Mouse (Mus musculus) layer of hippocampus, adult 9-10 months (tissue): ENCODE data around the gene Acot3.
"Not testable (repeated sequence)": the region's sequence is repeated elsewhere in the genome, so short reads cannot be mapped to it uniquely, and the experiment has no call there.

Experiments used
- DNase-seq: peaks from one replicate; pipeline ENCODE4 v3.0.0; 2022; ENCODE audit warnings: low spot score

The Acot3 gene

DNA sequence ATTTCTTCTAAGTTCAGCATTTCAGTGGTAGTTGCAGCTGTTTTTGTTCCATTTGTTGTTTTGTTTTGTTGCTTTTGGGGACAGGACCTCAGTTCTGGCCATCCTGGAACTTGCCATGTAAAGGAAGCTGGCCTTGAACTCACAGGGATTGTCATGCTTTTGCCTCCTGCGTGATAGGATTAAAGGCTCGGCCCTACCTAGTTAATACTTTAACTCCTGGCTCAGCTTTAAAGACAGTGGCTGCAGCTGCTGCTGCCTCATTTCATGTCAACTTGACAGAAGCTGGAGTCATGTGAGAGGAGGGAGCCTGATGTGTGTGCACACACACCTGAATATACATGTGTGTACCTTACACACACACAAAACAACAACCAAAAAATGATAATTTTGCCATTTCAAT, 7.9 kb upstream of the Acot3 start:
- DNase-seq: no peak

DNA sequence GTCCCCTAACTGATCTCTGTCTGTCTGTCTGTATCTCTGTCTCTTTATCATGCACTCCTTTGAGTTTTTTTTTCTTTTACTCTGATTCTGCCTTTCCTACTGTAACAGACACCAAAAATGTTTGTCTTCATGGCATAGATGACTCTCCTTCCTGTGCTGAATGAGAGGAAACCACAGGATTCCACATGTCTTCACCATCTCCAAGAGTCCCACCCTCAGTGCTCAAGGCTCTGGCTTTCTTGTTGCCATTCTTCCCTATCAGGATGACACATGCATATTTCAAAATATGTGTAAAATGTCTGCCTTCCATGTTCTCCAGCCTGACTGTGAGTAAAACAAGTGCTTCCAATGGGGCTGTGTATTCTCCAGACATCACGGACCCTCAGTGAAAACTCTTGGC, 5.0 kb upstream of the Acot3 start:
- no peak for DNase-seq

DNA sequence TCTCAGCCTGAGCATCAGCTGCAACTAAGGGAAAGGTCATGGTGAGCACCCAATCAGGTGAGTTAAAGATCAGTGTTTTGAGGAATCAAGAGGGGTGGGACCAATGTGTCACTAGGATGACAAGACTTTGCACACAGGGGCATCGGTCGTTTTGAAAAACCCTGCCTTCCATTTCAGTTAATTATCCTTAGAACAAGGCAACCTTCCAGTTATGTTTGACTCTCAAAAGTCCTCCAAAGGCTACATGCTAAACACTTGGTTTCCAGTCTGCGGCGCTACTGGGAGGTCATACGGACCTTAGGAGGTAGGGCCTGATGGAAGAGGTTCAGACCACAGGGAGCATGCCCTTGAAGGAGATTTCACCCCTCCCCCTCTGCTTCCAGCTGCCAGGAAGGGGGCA, 1.2 kb upstream of the Acot3 start:
- not testable (repeated sequence) for DNase-seq

DNA sequence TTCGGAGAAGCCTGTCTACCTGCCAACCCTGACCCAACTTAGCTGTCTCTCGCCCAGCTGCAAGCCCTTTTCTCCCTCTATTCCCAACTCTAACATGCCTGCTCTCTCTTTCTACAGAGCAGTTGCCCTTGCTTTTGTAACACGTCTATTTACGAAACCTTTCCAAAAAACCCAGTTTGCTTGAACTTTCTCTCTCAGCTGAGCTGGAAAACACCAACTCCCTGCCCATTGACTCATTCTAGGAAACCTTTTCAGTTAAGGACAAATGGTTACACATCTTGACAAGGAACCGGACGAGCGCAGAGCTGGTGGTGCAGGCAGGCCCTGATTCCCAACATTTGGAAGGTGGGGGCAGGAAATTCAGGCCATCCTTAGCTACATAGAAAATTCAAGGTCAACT, 665 bp downstream of the Acot3 start:
- DNase-seq: no peak

DNA sequence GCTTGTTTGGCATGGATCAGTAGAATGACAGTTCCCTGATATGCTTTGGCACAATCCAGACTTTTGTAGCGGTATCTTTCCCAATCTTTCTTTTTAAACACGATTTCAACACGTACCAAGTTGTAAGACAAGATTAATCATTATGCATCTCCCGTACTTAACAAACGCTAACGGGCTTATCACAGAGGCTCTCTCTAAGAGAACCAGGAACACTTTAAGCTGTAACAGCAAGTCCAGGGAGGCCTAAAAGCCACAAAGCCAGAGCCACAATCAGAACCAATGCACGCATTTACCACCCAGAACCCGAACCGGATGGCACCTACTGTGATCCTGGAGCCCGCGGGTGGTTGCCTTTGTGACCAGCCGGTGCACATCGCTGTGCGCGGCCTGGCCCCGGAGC, 1.2 kb downstream of the Acot3 start:
- no peak for DNase-seq

DNA sequence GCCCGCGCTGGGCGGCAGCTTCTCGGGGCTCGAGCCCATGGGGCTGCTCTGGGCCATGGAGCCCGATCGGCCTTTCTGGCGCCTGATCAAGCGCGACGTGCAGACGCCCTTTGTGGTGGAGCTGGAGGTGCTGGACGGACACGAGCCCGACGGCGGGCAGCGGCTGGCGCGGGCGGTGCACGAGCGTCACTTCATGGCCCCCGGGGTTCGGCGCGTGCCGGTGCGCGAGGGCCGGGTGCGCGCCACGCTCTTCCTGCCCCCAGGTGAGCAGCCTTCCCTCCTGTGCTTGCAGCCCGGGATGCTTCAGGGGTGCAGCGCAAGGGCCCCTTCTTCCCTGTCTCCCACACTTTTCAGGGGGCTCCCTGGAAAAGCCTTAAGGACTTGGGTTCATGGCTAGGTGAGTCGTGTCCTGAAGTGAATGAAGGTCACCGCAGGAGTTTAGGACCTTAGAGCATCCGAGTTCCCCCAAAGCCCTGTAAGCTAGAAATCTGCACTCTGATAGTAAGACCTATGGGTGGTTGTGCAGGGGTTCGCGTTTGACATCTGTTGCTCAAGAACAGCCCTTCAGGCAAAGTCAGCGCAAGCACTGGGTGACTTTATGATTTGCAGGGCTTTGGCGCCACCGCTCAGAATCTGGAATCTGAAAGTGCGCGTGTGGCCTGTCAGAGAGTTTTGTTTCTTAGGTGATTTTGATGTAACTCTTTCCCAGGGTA, 1.9 kb downstream of the Acot3 start:
- DNase-seq: no peak

DNA sequence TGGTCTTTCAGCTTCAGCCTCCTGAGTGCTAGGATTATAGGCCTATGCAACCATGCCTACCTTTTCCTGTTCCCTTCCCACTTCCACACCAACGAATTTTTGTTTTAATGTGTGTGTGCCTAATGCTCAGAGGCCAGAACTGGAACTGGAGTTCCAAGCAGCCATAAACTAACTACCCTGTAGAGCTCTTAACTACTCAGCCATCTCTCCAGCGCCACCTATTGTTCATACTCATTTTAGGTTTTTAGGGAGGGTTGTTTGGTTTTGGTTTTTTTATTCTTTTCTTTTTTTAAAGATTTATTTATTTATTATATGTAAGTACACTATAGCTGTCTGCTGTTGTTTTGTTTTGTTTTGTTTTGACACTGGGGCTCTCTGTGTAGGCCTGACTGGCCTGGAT, 9.0 kb downstream of the Acot3 start:
- DNase-seq: peak; percentile 26

DNA sequence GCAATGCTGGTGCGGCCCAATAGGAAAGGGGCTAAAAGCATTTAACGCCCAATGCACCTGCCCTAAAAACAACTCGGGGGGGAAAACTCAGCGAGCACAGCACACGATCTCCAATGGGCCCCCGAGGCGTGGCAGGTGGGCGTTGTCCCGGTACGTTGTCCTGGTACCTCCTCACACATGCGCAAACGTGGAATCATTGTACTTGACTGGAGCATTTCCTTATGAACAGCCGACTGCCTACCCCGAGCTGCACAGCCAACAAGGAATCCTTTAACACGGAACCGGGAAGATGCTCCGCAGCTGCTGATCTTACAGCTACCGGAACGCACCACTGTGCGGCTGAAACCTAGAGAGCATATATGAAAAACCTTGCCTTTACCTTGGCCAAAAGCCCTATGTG, 10.4 kb downstream of the Acot3 start:
- no peak for DNase-seq

DNA sequence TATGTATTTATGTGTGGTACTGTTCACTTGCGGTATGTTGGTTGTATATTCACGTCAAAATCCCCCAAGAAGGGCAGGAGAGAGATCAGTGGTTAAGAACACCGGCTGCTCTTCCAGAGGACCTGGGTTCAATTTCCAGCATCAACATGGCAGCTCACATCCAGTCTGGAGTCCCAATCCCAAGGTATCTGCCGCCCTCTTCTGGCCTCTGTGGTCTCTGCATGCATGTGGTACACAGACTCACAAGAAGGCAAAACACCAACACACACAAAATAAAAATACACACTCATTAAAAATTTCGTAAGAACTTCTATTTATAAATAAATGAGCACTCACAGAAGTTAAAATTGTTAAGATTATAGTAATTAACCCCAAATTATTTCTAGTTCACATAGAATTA, 11.3 kb downstream of the Acot3 start:
- DNase-seq: no peak

DNA sequence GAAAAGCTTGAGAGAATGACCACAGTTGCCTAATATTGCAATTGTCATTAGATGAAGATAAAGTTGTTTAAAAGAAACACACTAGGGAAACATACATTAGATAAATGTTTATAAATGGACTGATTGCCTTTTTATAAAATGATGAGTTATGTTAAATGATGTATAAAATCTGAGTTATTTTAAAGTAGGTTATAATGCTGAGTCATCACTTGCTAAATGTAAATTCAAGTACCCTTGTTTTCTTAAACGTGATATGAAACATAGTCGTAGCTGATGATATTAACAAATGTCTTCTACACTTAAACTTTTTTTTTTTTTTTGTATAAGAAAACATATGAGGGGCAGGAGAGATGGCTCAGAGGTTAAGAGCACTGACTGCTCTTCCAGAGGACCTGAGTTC, 11.9 kb downstream of the Acot3 start:
- no peak for DNase-seq

DNA sequence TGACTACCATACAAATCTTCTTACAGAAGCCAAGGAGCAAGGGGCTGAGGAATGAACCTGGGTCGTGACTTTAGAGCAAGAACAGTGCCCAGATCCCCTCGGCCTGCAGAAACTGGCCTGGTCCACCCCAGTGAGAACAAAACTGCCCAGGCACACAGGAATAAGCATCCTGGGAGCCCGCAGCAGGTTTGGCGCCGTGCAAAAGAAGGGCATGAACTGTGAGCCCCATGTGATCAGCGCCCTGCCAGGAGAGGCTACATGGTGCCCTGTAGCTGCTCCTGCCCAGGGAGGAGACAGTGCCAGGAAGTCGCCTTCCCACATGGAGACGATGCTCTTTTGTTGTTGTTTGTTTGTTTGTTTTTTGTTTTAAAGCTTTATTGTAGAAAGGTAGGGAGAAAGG, 12.7 kb downstream of the Acot3 start:
- no peak for DNase-seq

DNA sequence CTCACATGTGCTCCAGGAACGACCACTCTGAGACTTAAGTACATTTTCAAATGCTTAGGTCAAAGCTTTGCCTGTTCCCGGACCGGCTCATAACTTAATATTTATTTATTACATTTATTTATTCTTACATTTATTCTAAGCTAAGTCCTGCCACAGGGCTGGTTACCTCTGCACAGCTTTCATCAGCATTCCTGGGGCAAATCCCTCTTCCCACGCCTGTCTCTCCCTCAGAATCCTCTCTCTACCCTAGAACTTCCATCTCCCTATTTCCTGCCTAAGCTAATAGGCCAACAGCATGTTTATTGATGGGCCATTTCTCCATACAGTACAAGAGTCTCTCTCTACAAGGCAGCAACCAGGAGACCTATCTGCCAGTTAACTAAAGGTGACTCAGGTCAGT, 15.8 kb downstream of the Acot3 start:
- no peak for DNase-seq

DNA sequence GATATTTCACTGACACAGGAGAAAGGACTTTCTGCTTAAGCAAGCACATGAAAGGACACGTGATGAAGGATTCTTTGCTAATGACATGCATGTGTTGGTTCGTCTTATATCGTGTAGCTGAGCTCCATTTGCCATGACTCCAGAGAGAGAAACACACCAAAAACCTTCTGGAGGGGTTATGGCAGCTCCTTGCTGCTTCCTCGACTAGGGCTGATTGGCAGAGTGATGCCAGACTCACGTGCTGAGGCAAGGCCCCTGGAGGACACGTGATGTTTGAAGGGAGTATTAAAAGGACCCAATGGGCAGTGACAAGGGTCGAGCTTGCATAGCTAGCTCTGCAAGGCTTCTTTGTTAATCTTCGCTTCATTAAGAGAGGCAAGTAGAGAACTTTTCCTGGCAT, 16.4 kb downstream of the Acot3 start:
- DNase-seq: no peak

DNA sequence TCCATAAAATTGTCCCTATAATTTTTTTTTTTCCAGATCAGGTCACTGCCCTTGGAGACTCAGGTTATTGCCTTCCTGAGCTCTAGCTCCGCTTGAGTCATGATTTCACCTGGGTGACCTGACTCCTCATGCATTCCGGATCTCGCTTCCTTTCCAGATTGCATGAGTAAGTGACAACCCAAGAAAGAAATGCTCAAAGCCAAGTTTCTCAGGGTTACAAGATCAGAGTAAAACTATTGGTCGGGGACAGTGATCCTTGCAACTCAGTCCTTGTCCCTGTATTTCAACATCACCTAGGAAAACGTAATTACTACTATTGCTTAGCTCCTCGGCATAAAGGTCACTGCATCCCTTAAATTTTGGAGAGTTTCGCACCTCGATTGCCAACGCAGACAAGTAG, 17.0 kb downstream of the Acot3 start, which contains the start of gene Acot5:
TSS of gene Acot5 (plus strand) at position 340 of the 400 bp plus-strand sequence.
- no peak for DNase-seq

DNA sequence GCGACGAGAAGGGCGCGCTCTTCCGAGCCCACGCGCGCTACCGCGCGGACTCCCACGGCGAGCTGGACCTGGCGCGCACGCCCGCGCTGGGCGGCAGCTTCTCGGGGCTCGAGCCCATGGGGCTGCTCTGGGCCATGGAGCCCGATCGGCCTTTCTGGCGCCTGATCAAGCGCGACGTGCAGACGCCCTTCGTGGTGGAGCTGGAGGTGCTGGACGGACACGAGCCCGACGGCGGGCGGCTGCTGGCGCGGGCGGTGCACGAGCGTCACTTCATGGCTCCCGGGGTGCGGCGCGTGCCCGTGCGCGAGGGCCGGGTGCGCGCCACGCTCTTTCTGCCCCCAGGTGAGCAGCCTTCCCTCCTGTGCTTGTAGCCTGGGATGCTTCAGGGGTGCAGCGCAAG, 17.6 kb downstream of the Acot3 start:
- not testable (repeated sequence) for DNase-seq

DNA sequence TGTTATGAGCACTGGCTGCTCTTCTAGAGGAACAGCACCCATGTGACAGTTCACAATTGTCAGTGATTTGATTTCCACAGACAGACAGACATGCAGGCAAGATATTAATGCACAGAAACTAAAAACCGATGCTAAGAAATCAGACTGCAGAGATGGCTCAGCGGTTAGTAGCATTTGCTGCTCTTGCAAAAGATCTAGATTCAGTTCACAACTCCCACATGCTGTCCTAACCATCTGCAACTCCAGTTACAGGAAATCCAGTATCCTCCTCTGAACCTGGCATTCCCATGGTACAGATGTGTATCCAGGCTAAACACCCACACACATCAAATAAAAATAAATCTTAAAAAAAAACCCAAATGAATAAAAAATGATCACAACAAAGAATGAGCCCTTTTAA, 19.8 kb downstream of the Acot3 start:
- peak; percentile 38 for DNase-seq

DNA sequence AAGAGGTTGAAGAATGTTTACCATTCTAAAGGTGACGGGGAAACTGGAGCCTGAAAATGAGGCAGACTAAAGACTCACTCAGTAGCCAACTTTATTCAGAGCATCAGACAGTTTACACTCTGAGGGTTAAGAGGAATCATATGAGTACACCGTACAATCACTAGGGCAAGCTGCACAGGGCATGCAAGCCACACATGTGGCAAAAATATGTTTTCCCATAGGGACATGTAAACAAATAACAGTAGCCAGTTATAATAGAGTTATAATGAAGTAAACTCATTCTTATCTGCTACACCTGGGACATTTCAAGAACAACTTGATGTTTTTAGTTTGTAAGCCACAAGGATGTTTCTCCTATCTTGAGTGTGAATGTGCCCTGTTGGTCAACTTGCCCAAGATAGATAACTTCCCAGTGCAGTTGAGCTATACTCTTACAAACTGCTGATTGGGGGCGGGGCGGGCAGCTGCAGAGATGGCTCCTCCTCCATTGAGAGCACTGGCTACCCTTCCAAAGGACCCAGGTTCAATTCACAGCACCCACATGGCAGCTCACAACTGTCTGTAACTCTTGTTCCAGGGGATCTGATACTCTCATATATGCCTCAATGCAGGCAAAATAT, 25.5 kb downstream of the Acot3 start:
- DNase-seq: no peak

DNA sequence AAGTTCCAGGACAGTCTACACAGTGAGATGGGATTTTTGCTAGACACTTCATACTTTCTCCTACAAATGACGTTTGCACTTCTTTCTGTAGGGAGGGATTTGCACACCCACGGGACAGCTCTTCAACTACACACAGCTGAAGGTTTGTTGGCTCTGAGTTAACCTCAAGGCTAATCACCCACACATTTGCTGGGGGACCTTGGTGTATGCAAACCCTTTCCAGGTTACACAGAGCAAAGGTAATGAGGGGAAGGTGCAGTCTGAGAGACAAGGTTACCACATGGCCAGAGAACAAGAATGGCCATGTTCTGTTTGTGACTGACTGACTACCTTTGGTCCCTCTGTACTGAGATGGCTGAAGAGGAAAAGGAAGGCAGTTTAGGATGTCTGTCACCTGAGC, 31.9 kb downstream of the Acot3 start:
- no peak for DNase-seq

DNA sequence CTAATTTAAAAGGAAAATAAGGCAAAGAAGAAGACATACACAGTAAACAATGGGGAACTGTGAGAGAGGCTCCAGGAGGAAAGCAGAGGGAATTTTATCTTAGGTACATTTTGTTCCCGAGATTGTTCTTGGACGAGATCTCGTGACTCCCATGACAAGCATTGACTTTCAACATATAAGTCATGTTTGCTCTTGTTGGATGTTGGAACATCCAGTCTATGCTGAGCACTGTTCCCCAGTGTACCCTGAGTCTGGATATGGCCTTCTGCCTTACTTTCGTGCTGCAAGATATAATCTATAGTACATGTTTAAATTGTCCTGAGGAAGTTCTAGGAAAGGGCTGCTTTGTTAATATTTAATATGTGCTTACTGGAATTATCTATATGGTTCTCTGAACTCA, 32.6 kb downstream of the Acot3 start:
- DNase-seq: no peak

DNA sequence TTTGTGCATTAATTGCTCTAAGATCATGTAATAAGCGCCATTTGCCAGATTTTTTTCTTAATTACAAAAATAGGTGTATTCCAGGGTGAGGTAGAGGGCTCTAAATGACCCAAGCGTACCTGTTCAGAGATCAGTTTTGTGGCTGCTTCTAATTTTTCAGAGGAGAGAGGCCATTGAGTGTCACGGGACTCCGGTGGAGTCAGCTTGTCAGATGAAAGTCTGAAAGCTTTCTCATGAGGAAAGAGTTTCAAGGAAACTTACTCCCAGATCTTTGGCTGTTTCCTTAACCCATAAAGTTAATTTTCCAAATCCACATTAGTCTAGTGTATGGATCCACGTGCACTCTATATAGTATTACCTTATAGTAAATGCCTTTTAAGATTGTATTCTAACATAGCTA, 42.7 kb downstream of the Acot3 start:
- DNase-seq: not testable (repeated sequence)

DNA sequence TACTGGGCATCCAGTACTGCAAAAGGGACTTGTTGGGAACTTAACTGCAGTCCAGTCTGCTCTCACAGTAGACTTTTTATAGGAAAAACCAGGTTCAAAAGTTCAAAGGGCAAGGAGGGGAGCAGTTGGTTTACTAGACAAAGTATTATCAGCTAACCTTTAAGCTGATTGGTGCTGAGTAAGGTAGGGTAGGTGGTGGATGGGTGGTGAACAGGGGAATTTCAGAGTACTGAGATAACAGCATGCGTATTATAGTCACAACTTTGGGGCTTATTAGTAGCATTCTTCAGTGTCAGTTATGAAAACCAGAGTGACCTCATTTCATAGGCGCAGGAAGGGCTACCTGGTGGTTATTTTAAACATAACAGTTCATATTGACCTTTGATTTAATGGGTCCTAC, 47.7 kb downstream of the Acot3 start:
- DNase-seq: no peak

DNA sequence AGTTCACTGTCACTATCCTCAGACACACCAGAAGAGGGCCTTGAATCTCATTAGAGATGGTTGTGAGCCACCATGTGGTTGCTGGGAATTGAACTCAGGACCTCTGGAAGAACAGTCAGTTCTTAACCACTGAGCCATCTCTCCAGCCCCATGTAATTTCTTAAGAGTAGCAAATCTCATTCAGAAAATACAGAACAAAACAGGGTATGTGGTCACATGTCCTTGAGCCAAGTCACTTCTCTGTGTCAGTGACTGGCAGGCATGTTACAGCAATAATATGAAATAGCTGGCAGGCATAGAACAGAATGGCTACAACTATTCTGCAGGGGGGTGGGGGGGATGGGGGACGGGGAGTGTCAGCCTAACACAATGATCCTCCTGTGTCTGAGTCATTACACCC, 48.1 kb downstream of the Acot3 start:
- DNase-seq: no peak

DNA sequence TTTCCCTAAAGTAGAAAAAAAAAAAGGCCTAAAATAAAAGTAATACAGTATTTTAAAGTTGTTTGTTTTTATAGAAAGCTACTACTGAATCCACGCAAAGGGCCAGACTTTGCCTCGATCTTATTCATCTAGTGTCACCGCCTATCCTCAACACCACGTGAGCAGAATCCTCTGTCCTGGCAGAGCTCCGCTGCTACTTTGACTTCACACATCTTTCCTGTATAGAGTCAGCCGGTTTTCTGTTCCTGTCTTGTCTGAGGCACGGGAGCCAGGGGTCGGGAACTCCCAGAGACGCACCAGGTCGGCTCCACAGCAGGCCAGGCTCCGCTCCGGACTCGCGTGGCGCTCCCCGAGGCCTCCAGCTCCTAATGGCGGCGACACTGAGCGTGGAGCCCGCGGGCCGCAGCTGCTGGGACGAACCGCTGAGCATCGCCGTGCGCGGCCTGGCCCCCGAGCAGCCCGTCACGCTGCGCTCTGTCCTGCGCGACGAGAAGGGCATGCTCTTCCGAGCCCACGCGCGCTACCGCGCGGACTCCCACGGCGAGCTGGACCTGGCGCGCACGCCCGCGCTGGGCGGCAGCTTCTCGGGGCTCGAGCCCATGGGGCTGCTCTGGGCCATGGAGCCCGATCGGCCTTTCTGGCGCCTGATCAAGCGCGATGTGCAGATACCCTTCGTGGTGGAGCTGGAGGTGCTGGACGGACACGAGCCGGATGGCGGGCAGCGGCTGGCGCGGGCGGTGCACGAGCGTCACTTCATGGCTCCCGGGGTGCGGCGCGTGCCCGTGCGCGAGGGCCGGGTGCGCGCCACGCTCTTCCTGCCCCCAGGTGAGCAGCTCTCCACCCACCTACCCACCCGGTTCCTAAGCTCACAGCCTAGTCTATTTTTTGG, 48.9 kb downstream of the Acot3 start, which contains the start of gene Acot6:
TSS of gene Acot6 (plus strand) at position 51 of the 889 bp plus-strand sequence.
- peak; percentile 4 for DNase-seq
